In the genomic region with DNA sequence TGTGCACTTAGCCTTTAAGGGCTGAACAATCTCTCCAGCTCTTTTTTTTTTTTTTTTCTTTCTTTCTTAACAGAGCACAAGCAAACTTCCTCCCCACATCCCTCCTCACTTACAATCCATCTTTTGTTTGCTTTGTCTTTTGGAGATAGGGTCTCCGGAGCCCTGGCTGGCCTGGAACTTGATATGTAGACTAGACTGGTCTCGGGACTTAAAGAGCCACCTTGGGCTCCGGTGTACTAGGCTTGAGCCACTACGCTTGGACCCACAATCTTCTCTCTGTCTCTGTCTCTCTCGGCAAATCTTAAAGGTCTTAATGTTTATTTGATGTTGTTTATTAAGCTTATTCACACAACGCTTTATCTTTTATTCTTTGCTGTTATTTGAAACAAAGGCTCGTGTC, we compare ENCODE assay signal across 8 mouse cellular contexts. TPM values are rescaled to one million over a fixed set of nuclear protein-coding genes. Genes with fewer than 3 reads are reported as not detected.
DNase-seq lines count a peak whose midpoint lies in the region; ATAC-seq and TF ChIP-seq lines count a peak whose summit lies in the region.

No protein-coding gene starts in this region.

- TF ChIP-seq POLR2A in bone marrow macrophage, adult 2 months (IDR thresholded peaks at IDR 0.05; ENCODE audit: borderline replicate concordance, low read depth, low read length), result no peak

- no peaks in the 10 kb centered on the region for H3K4me1 ChIP-seq in kidney, postnatal 0 days (replicated peaks; ENCODE audit: insufficient read depth, low read length)
- H3K4me1 ChIP-seq in bone marrow macrophage, adult 2 months (ENCODE audit: control insufficient read depth, insufficient read depth, low read length), result peaks cover 11% of the 10 kb centered on the region
- H3K4me1 ChIP-seq in hindbrain, embryonic 13.5 days (replicated peaks), result no peaks in the 10 kb centered on the region; the same call in 1 of the 2 replicates
- H3K4me1 ChIP-seq in midbrain, postnatal 0 days (ENCODE audit: insufficient read depth, low read length), result no peaks in the 10 kb centered on the region

- H3K9ac ChIP-seq in kidney, postnatal 0 days (ENCODE audit: low read depth, low read length), result no peak overlapping the region
- H3K9ac ChIP-seq in hindbrain, embryonic 13.5 days, result no peak overlapping the region
- H3K9ac ChIP-seq in midbrain, postnatal 0 days (replicated peaks; ENCODE audit: low read length, poor library complexity, severe bottlenecking), result no peak overlapping the region

- no peak for TF ChIP-seq CTCF in kidney, postnatal 0 days (IDR thresholded peaks at IDR 0.05; ENCODE audit: low read depth)
- no peak for TF ChIP-seq CTCF in bone marrow macrophage, adult 2 months (IDR thresholded peaks at IDR 0.05; ENCODE audit: low read depth, low read length)
- TF ChIP-seq CTCF in midbrain, postnatal 0 days (IDR thresholded peaks at IDR 0.05), result no peak

- H3K27ac ChIP-seq in kidney, postnatal 0 days, result no peak overlapping the region
- no peak overlapping the region for H3K27ac ChIP-seq in bone marrow macrophage, adult 2 months (ENCODE audit: insufficient read depth, low read depth, low read length)
- no peak overlapping the region for H3K27ac ChIP-seq in hindbrain, embryonic 13.5 days
- H3K27ac ChIP-seq in midbrain, postnatal 0 days (ENCODE audit: low read depth, low read length), result no peak overlapping the region

- H3K27me3 ChIP-seq in kidney, postnatal 0 days (ENCODE audit: insufficient read depth, low read length), result no peaks in the 10 kb centered on the region
- peaks cover 40% of the 10 kb centered on the region for H3K27me3 ChIP-seq in hindbrain, embryonic 13.5 days
- peaks cover 18% of the 10 kb centered on the region for H3K27me3 ChIP-seq in midbrain, postnatal 0 days (ENCODE audit: insufficient read depth, low read length)

- no peak for ATAC-seq in kidney, postnatal 0 days (replicated peaks; ENCODE audit: low FRiP score, low read depth)
- ATAC-seq in hindbrain, embryonic 13.5 days (ENCODE audit: low FRiP score), result no peak
- no peak for ATAC-seq in midbrain, postnatal 0 days (ENCODE audit: low FRiP score)

- 16% methylated on average over 7 of the region's 7 CpGs for WGBS in kidney, postnatal 0 days
- 3% methylated on average over 7 of the region's 7 CpGs for WGBS in hindbrain, embryonic 13.5 days
- 19% methylated on average over 7 of the region's 7 CpGs for WGBS in midbrain, postnatal 0 days

- no peaks in the 10 kb centered on the region for H3K36me3 ChIP-seq in kidney, postnatal 0 days (ENCODE audit: insufficient read depth, low read length)
- H3K36me3 ChIP-seq in hindbrain, embryonic 13.5 days, result no peaks in the 10 kb centered on the region
- H3K36me3 ChIP-seq in midbrain, postnatal 0 days (ENCODE audit: insufficient read depth, low read length), result no peaks in the 10 kb centered on the region

- 0 out of 2 replicates have a peak overlapping the region, but pooled peaks have one; percentile 0 for H3K4me2 ChIP-seq in kidney, postnatal 0 days (ENCODE audit: low read length)
- peak overlapping the region; percentile 5; the same call in 1 of the 2 replicates for H3K4me2 ChIP-seq in hindbrain, embryonic 13.5 days
- H3K4me2 ChIP-seq in midbrain, postnatal 0 days (ENCODE audit: low read depth, low read length, poor library complexity, severe bottlenecking), result 0 out of 2 replicates have a peak overlapping the region, but pooled peaks have one; percentile 22

- no peaks in the 10 kb centered on the region for H3K9me3 ChIP-seq in kidney, postnatal 0 days (replicated peaks; ENCODE audit: low read length)
- no peaks in the 10 kb centered on the region for H3K9me3 ChIP-seq in hindbrain, embryonic 13.5 days
- no peaks in the 10 kb centered on the region for H3K9me3 ChIP-seq in midbrain, postnatal 0 days (ENCODE audit: low read length)

- no peak overlapping the region for H3K4me3 ChIP-seq in kidney, postnatal 0 days (replicated peaks; ENCODE audit: low read depth, low read length)
- peak overlapping the region; percentile 44 for H3K4me3 ChIP-seq in bone marrow macrophage, adult 2 months (ENCODE audit: insufficient read depth, low read length)
- H3K4me3 ChIP-seq in hindbrain, embryonic 13.5 days, result peak overlapping the region; percentile 22
- H3K4me3 ChIP-seq in midbrain, postnatal 0 days (ENCODE audit: low read depth, low read length), result peak overlapping the region; percentile 17

- DNase-seq in kidney, postnatal 0 days (ENCODE audit: low spot score), result no peak
- no peak for DNase-seq in kidney, adult 11 months
- DNase-seq in midbrain, postnatal 0 days (ENCODE audit: low spot score), result no peak
- DNase-seq in left cerebral cortex, adult 9 months (ENCODE audit: low spot score in 2 of 2), result no peak
- no peak for DNase-seq in right cerebral cortex, adult 18-20 months
- no peak for DNase-seq in right cerebral cortex, postnatal 25 days

RNA-seq across cellular contexts. Expression of a gene that starts 34.2 kb away (rescaled TPM):
- polyA plus RNA-seq in kidney, postnatal 0 days (2015; fragmentation: Nextera tagmentation; extraction: Ambion mirVana), result 8.5 and 9.6 TPM in 2 replicates
- polyA plus RNA-seq in bone marrow macrophage, adult 2 months (2012; ENCODE audit: insufficient read depth, insufficient read length, missing spikeins), result 0.25 and 0.76 TPM in 2 replicates
- 16.8 and 19.9 TPM in 2 replicates for polyA plus RNA-seq in hindbrain, embryonic 13.5 days (2015; fragmentation: Nextera tagmentation; extraction: Ambion mirVana)
- total RNA-seq in midbrain, postnatal 0 days (2014; rRNA removed), result 8.1 and 9.8 TPM in 2 replicates
- polyA plus RNA-seq in midbrain, postnatal 0 days (2015; fragmentation: Nextera tagmentation; extraction: Ambion mirVana), result 7.5 and 8.4 TPM in 2 replicates
